Mouse (Mus musculus): ENCODE measurements around the gene Pfdn6. TPM values are rescaled to one million over a fixed set of nuclear protein-coding genes. Genes with fewer than 3 reads are reported as not detected.
"Not testable (repeated sequence)": the region's sequence is repeated elsewhere in the genome, so short reads cannot be mapped to it uniquely, and the experiment has no call there.

The Pfdn6 gene
- total RNA-seq, 1 experiment from 2014 or later = 63.5 TPM

DNA sequence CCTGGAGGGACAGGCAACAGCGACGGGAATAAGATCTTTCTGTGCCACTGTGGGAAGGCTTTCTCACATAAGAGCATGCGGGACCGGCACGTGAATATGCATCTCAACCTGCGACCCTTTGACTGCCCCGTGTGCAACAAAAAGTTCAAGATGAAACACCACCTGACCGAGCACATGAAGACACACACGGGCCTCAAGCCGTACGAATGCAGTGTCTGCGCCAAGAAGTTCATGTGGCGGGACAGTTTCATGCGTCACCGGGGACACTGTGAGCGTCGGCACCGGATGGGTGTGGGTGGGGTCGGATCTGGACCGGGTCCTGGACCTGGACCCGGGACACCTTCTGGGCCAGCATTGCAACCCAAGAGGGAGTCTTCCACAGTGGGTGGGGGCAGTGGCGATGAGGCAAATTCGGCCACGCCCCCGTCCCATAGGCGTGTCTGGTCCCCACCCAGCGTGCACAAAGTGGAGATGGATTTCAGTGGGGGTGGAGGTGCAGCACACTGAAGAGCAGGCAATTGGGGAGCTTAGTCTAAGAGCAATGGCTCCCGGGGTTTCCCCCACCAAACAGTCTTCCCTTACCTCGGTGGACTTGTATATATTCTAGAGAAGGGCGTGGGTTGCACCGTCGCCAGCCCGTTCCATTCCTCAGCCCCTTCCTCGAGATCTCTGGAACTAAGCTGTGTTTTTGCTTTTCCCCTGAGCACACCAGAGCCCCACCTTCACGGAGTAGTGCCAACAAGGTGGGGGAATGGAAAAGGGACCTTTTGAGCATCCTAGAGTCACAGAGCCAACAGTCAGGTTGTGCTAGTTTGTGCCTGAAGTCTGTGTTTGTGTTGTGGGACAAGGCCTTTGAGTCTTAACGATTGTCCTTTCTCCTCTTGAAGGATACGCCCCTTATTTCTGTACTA lies 21.6 kb downstream of the Pfdn6 start:
- no peak for ATAC-seq (ENCODE audit: extremely low read depth, insufficient number of reproducible peaks, low FRiP score, poor library complexity, severe bottlenecking)

DNA sequence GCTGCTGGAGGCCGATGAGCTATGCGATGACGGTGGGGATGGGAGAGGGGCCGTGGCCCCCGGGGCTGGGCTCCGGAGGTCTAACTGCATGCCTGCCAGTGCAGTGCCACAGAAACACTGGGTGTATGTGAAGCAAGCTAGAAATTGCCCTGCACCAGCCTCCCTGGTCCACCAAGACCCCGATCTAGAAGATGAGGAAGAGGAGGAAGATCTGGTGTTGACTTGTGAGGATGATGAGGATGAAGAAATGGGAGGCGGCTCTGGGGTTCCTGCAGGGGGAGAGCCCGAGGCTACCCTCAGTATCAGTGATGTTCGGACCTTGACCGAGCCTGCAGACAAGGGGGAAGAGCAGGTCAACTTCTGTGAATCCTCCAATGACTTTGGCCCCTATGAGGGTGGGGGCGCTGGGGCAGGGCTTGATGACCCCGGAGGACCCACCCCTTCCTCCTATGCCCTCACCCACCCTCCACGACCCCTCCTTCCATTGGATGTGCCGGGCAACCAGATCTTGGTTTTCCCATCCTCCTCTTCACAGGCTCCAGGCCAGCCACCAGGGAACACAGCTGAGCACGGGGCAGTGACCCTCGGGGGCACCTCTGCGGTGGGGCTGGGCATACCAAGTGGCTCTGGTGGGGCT lies 22.4 kb downstream of the Pfdn6 start:
- no peak for ATAC-seq (ENCODE audit: extremely low read depth, insufficient number of reproducible peaks, low FRiP score, poor library complexity, severe bottlenecking)

DNA sequence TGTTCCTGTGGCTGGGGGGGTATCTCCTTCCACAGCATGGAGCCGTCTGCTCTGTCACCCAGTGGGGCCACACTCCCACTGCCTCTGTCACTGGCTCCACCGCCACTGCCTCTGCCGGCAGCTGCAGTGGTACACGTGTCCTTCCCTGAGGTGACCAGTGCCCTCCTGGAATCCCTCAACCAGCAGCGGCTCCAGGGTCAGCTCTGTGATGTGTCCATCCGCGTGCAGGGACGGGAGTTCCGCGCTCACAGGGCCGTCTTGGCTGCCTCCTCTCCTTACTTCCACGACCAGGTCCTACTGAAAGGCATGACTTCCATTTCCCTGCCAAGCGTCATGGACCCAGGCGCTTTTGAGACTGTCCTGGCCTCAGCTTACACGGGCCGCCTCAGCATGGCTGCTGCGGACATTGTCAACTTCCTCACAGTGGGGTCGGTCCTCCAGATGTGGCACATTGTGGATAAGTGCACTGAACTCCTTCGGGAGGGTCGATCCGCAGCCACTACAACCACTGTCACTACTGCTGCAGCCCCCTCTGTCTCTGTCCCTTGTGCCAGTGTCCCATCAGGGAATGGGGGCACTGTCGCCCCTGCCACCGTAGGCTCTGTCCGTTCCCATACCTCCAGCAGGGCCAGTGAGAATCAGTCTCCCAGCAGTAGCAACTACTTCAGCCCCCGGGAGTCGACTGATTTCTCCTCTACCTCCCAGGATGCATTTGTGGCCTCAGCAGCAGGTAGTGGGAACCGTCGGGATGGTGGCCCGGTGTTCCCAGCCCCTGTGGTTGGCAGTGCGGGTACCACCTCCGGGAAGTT lies 23.1 kb downstream of the Pfdn6 start:
- no peak for ATAC-seq (ENCODE audit: extremely low read depth, insufficient number of reproducible peaks, low FRiP score, poor library complexity, severe bottlenecking)

DNA sequence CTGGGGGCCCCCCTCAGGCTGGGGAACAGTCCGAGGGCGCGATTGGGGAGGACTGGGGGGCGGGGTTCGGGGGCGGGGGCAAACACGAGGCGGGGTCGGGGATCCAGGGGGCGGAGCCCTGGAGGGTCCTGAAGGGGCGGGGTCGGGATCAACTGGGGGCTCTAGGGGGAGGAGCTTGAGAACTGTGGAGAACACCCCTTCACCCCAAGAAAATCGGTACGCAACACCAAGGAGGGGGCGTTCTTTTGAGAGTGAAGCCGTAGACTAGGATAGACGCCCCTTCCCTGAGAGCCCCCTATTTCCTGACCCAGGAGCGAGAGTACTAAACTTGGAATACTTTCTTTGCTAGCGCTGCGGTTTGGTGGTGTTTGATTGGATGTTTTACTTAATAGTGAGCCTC lies 23.8 kb downstream of the Pfdn6 start:
- ATAC-seq (ENCODE audit: extremely low read depth, insufficient number of reproducible peaks, low FRiP score, poor library complexity, severe bottlenecking) = no peak

DNA sequence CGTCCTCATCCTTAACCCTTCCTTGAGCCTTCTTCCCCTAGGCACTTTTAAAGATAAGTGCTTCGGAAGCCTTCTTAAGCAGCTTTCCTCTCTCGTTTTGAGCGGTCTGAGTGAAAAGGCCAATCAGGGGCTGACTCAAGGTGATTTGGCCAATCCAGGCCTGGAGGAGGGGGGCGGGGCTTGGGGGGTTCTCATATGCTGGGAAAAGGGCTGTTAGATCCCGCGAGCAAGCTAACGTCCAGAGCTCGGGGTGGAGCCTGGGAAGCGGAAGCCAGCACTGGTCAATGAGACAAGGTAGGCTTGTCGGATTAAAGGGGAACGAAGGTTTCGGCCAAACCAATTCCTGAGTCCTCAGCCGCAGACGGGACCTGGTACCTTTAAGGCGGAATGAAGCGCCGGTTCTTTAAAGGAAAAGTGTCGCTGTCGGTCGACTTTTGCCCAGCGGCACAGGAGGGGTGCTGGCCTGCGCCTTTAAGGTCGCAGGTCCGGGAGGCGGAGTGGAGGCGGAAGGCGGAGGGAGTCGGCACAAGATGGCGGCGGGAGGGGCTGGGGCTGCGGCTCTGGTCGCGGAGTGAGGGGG lies 24.4 kb downstream of the Pfdn6 start, which contains the start of the genes Tapbp and Zbtb22:
TSS of gene Tapbp (plus strand) at position 229 of the 580 bp plus-strand sequence.
TSS of gene Zbtb22 (plus strand) at position 234 of the 580 bp plus-strand sequence.
- ATAC-seq (ENCODE audit: extremely low read depth, insufficient number of reproducible peaks, low FRiP score, poor library complexity, severe bottlenecking) = peak; percentile 66

DNA sequence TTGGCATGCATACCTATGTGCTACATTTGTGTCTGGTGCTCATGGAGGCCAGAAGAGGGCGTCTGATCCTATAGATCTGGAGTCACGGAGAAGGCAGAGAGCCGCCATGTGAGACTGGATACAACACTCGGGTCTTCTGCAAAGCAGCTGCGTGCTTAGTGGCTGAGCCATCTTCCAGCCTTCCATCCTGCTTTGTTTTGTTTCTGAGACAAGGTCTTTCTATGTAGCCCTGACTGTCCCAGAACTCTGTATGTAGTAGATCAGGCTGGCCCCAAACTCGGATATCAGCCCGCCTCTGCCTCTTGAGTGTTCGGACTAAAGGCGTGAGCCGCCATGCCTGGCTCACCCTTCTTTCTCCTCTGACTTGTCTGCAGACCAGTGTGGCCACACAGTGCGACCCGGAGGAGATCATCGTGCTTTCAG lies 25.2 kb downstream of the Pfdn6 start:
- no peak for ATAC-seq (ENCODE audit: extremely low read depth, insufficient number of reproducible peaks, low FRiP score, poor library complexity, severe bottlenecking)

DNA sequence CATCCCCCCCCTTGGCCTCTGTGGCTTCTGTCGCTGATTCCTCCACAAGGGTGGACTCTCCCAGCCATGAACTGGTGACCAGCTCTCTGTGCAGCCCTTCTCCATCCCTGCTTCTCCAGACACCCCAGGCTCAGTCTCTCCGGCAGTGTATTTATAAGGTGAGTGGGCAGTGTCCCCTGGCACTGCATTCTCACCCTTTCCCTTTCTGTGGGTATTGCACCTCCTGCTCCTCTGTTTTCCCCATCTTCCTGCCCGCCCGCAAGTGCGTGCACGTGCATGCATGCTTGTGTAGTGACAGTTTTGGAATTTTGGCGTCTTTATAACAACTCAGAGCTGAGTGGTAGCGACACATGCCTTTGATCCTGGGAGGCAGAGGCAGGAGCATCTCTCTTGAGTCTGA lies 26.2 kb downstream of the Pfdn6 start:
- ATAC-seq (ENCODE audit: extremely low read depth, insufficient number of reproducible peaks, low FRiP score, poor library complexity, severe bottlenecking) = no peak

DNA sequence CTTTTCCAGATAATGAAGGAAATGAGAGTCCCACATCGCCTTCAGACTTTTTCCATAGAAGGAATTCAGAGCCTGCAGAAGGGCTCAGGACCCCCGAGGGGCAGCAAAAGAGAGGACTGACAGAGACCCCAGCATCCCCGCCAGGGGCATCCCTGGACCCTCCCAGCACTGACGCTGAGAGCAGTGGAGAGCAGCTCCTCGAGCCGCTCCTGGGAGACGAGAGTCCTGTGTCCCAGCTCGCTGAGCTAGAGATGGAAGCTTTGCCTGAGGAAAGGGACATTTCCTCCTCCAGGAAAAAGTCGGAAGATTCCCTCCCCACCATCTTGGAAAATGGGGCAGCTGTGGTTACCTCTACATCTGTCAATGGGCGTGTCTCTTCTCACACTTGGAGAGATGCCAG lies 26.9 kb downstream of the Pfdn6 start:
- ATAC-seq (ENCODE audit: extremely low read depth, insufficient number of reproducible peaks, low FRiP score, poor library complexity, severe bottlenecking) = no peak

DNA sequence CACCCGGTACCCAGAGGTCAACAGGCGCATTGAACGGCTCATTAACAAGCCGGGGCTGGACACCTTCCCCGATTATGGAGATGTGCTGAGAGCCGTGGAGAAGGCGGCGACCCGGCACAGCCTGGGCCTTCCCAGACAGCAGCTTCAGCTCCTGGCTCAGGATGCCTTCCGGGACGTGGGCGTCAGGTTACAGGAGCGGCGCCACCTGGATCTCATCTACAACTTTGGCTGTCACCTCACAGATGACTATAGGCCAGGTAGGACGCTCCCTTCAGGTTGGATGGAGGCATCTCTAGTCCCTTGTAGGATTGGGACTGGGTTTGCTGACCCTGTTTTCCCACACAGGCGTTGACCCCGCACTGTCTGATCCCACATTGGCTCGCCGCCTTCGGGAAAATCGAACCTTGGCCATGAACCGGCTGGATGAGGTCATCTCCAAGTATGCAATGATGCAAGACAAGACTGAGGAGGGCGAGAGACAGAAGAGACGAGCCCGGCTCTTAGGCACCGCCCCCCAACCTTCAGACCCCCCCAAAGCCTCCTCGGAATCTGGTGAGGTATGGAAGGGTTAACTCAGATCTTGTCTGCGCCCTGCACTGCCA lies 28.2 kb downstream of the Pfdn6 start:
- no peak for ATAC-seq (ENCODE audit: extremely low read depth, insufficient number of reproducible peaks, low FRiP score, poor library complexity, severe bottlenecking)

DNA sequence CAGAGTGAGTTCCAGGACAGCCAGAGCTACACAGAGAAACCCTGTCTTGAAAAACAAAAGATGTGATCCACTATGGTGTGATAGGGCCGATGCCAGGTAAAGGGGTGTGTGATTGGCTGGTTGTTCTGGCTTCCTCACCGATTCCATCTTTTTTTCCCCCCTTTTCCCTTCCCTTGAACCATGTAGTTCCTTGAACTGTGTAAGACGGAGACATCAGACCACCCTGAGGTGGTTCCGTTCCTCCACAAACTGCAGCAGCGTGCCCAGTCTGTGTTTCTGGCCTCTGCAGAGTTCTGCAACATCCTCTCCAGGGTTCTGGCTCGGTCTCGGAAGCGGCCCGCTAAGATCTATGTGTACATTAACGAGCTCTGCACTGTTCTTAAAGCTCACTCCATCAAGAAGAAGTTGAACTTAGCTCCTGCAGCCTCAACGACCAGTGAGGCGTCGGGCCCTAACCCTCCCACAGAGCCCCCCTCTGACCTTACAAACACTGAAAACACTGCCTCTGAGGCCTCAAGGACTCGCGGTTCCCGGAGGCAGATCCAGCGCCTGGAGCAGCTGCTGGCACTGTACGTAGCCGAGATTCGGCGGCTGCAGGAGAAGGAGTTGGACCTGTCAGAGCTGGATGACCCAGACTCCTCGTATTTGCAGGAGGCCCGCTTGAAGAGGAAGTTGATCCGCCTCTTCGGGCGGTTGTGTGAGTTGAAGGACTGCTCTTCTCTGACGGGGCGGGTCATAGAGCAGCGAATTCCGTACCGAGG lies 28.9 kb downstream of the Pfdn6 start:
- ATAC-seq (ENCODE audit: extremely low read depth, insufficient number of reproducible peaks, low FRiP score, poor library complexity, severe bottlenecking) = no peak

DNA sequence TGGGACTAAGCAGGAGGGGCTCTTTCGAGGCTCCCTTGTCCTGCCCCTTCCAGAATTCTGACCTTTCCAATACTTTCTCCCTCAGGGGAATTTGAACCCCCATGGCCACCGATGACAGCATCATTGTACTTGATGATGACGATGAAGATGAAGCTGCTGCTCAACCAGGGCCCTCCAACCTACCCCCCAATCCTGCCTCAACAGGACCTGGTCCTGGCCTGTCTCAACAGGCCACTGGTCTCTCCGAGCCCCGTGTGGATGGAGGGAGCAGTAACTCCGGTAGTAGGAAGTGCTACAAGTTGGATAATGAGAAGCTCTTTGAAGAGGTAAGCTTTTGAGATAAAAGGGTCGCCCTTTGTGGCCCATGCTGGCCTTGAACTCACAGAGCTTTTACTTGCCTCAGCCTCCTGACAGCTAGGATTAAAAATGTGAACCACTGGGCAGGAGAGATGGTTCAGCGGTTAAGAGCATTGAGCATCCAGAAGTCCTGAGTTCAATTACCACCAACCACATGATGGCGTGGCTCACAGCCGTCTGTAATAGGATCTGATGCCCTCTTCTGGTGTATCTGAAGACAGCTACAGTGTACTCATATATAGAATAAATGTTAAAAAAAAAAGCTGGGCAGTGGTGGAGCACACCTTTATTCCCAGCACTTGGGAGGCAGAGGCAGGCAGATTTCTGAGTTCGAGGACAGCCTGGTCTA lies 29.6 kb downstream of the Pfdn6 start:
- no peak for ATAC-seq (ENCODE audit: extremely low read depth, insufficient number of reproducible peaks, low FRiP score, poor library complexity, severe bottlenecking)

DNA sequence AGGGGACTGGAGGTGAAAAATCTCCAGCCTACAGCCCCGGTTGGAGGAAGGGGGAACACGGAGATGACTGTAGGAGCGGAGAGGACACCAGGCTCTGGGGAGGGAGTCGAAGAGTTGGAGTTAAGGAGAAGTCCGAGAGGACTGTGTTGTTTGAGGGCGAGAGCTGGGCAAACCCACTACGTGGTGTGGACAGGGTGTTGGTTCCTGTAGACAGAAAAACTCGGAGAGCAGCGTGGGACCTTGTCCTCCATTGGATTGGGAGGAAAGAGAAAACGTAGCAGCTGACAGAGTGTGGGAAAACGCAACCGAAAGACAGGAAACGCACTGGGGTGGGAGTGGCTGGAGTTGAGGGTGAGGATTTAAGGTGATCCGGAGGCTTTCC lies 30.3 kb downstream of the Pfdn6 start:
- no peak for ATAC-seq (ENCODE audit: extremely low read depth, insufficient number of reproducible peaks, low FRiP score, poor library complexity, severe bottlenecking)

DNA sequence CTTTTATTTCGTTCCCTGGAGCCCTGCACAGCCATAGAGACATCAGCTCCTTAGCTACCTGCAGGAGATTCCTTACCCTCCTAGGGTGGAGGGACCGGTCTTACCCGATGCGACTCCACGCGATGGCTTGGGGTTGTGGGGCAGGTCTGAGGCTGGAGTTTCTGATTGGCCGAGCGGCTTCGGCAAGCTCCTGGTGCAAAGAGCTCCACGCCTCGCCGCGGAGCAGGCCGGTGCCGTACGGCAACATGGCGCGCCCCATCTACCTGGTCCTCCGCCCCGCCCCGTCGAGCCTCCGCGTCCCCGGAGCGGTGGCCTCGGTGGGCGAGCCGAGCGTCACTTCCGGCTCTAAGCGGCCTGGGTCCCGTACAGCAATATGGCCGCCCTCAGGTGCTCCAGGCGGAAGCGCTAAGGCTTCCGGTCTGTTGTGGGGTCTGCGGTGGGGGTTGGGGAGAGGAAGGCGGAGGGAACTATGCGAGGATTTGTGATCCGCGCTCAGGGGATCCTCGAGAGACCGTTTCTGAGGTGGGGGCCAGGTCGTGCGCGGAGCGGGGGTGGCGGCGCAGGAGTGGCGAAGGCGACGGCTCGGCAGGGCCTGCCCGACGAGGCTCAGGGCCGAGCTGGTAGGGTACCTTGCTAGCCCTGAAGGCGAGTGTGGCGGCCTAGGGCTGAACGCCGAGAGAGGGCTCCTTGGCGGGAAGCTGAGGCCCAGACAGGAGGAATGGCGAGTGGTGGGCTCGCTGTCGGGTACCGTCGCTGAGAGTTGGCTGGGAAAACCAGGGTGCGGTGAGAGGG lies 30.9 kb downstream of the Pfdn6 start, which contains the start of gene Daxx:
TSS of gene Daxx (plus strand) at position 338 of the 792 bp plus-strand sequence.
- ATAC-seq (ENCODE audit: extremely low read depth, insufficient number of reproducible peaks, low FRiP score, poor library complexity, severe bottlenecking) = peak; percentile 88

DNA sequence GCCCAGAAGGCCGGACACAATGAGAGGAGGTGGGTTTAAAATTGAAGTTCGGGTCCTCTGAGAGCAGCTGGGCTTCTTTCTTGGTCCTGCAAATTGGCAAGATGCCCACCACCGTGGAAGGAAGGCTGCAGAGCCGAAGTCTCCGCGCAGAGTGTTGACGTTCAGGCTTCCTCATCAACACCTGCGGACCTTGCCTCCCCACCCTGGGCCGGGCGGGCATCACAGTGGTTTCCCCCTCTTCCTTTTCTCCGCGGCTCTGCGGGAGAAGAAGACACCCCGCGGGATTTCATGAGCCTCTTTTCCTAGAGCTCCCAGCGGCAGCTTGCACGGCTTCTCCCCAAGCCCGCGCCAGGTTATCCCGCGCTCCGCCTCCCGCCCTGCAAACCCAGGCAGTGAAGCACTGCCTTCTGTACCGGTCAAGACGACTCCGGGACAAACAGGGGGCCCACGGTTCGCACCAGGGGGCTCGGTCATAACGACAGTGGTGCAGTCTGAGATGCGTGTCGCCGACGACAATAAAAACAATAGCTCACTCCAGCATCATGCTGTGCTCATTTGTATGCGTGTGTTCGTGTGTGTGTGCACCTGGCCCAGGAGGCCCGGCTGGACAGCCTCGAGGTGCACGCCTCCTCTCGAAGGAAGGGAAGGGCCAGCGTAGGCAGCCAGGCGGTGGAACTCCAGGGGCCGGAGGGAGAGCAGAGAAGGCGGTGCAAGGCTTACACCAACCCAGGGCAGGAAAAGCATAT lies 31.6 kb downstream of the Pfdn6 start:
- ATAC-seq (ENCODE audit: extremely low read depth, insufficient number of reproducible peaks, low FRiP score, poor library complexity, severe bottlenecking) = peak; percentile 4; the same call in 1 of the 2 replicates

DNA sequence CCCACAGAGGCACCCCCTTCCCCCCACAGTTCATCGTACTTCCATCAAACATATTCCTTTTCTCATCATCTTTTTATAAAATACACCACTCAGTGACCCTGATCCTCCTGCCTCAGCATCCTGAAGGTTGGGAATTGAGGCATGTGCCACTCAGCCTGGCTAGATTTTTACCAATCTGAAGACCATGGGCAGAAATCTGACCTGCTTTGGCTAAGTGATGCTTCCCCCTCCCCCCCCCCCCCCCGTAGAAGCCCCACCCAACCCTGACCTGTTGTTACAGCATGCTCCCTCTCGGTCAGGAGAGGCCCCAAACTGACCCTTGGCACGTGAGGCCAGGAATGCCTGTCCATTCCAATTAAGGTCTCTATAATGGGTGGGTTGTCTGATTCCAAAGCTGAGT lies 35.3 kb downstream of the Pfdn6 start, which contains the start of gene Platr17:
TSS of gene Platr17 (plus strand) at position 301 of the 400 bp plus-strand sequence.
- ATAC-seq (ENCODE audit: extremely low read depth, insufficient number of reproducible peaks, low FRiP score, poor library complexity, severe bottlenecking) = not testable (repeated sequence)
